Mouse (Mus musculus) stomach, embryonic 14.5 days (tissue): ENCODE results near the gene Plekhh2. TPM values are rescaled to one million over a fixed set of nuclear protein-coding genes. Genes with fewer than 3 reads are reported as not detected.
A peak's percentile ranks its signal among the peaks of the same experiment; 100 is the strongest.

Experiments
- ATAC-seq: fragments of 200-750 bp; cut with Nextera tagmentation; 2 replicates; pipeline ENCODE4 v1.8.0; 2017; ENCODE audit warnings: low read depth, moderate TSS enrichment; ENCODE audit not compliant: insufficient number of reproducible peaks, insufficient read depth, low FRiP score
- H3K27ac ChIP-seq: fragments of 300-500 bp; sonication (generic); 2 replicates; pipeline ENCODE4 v1.5.1; 2014; ENCODE audit warnings: mild to moderate bottlenecking, low read length, moderate library complexity, mixed read lengths
- H3K27me3 ChIP-seq: fragments of 300-500 bp; sonication (generic); 2 replicates; pipeline ENCODE4 v1.6.1; 2014; ENCODE audit warnings: low read length, control low read depth, mixed read lengths; ENCODE audit not compliant: control insufficient read depth, insufficient read depth
- H3K36me3 ChIP-seq: fragments of 300-500 bp; sonication (generic); 2 replicates; pipeline ENCODE4 v1.6.1; 2014; ENCODE audit warnings: mild to moderate bottlenecking, control low read depth, low read length, moderate library complexity, mixed read lengths; ENCODE audit not compliant: control insufficient read depth, insufficient read depth
- H3K4me1 ChIP-seq: fragments of 300-500 bp; sonication (generic); 2 replicates; pipeline ENCODE4 v1.6.1; 2014; ENCODE audit warnings: low read length, control low read depth, mixed read lengths; ENCODE audit not compliant: control insufficient read depth, insufficient read depth
- H3K4me2 ChIP-seq: fragments of 300-500 bp; sonication (generic); replicated peaks from 2 replicates; pipeline ENCODE4 v1.6.1; 2014; ENCODE audit warnings: low read depth, low read length, control low read depth
- H3K4me3 ChIP-seq: fragments of 300-500 bp; sonication (generic); 2 replicates; pipeline ENCODE4 v1.5.1; 2014; ENCODE audit warnings: low read depth, low read length, control low read depth
- H3K9ac ChIP-seq: fragments of 300-500 bp; sonication (generic); replicated peaks from 2 replicates; pipeline ENCODE4 v1.6.1; 2014; ENCODE audit warnings: low read depth, mild to moderate bottlenecking, control low read depth, low read length, moderate library complexity, mixed read lengths
- H3K9me3 ChIP-seq: fragments of 300-500 bp; sonication (generic); 2 replicates; pipeline ENCODE4 v1.6.1; 2016; ENCODE audit warnings: low read depth, low read length, control low read depth; ENCODE audit not compliant: control insufficient read depth
- WGBS: fragments of 180-500 bp; shearing (Covaris S2); extraction: QIAGEN DNeasy Blood & Tissue Kit; methylation state at CpG from one replicate; pipeline ENCODE4 v1.1.7; 2014; 5-methylcytosine and 5-hydroxymethylcytosine counted together
- polyA plus RNA-seq: library from polyadenylated mRNA; unstranded; fragments of >200 nt; fragmentation: Nextera tagmentation; extraction: Ambion mirVana; gene quantifications from 2 replicates; pipeline ENCODE4 v1.2.1, GENCODE M21; 2014

The Plekhh2 gene
- polyA plus RNA-seq, 1 experiment from 2014 or later, result 16.2 TPM

- H3K27me3 ChIP-seq, result no peaks in the 10 kb centered on the region
- no peak overlapping the region for H3K4me2 ChIP-seq
- no peaks in the 10 kb centered on the region for H3K9me3 ChIP-seq
- 0 out of 2 replicates have a peak overlapping the region, but pooled peaks have one; percentile 27 for H3K27ac ChIP-seq
- no peak for ATAC-seq
- peaks cover 7% of the 10 kb centered on the region; the same call in 1 of the 2 replicates for H3K4me1 ChIP-seq
- no peak overlapping the region for H3K4me3 ChIP-seq
- H3K36me3 ChIP-seq, result no peaks in the 10 kb centered on the region
- 81% methylated on average over 4 of the region's 4 CpGs for WGBS
- H3K9ac ChIP-seq, result no peak overlapping the region
These were observed 110.3 kb downstream of the Plekhh2 start for GRCm38 (mm10) chr17:84622028-84622427.

- 50% methylated on average over 2 of the region's 2 CpGs for WGBS
- no peaks in the 10 kb centered on the region for H3K9me3 ChIP-seq
- no peaks in the 10 kb centered on the region for H3K36me3 ChIP-seq
- peaks cover 7% of the 10 kb centered on the region; the same call in 1 of the 2 replicates for H3K4me1 ChIP-seq
- H3K4me3 ChIP-seq, result no peak overlapping the region
- ATAC-seq, result no peak
- H3K27me3 ChIP-seq, result no peaks in the 10 kb centered on the region
- no peak overlapping the region for H3K4me2 ChIP-seq
- no peak overlapping the region for H3K9ac ChIP-seq
- H3K27ac ChIP-seq, result peak overlapping the region; percentile 77
These were observed 111.2 kb downstream of the Plekhh2 start for GRCm38 (mm10) chr17:84622873-84623272.

GRCm38 (mm10) chr17:84626276-84626856 lies 114.7 kb downstream of the Plekhh2 start, which contains the start of gene Dync2li1:
Gene Dync2li1, plus strand, starts transcription at chr17:84626496.
- Histone ChIP-seq H3K9me3 (no peaks in the 10 kb centered on the region), H3K4me3 (peak within 1 kb of the TSS; percentile 52), H3K27ac (no peak within 1 kb of the TSS; the same call in 1 of the 2 replicates), H3K4me1 (0 out of 2 replicates have a peak, but pooled peaks cover 3% of the 10 kb centered on the region), H3K4me2 (peak within 1 kb of the TSS; percentile 60), H3K36me3 (no peaks in the 10 kb centered on the region), H3K9ac (peak within 1 kb of the TSS; percentile 26; the same call in 1 of the 2 replicates), H3K27me3 (no peaks in the 10 kb centered on the region)
- peak; percentile 94 for ATAC-seq
- 0% methylated on average over 25 of the region's 25 CpGs for WGBS

- Histone ChIP-seq H3K36me3 (no peaks in the 10 kb centered on the region), H3K4me2 (peak overlapping the region; percentile 60), H3K27ac (no peak overlapping the region; the same call in 1 of the 2 replicates), H3K9ac (peak overlapping the region; percentile 4; the same call in 1 of the 2 replicates), H3K4me1 (0 out of 2 replicates have a peak, but pooled peaks cover 3% of the 10 kb centered on the region), H3K9me3 (no peaks in the 10 kb centered on the region), H3K27me3 (no peaks in the 10 kb centered on the region), H3K4me3 (peak overlapping the region; percentile 52)
- WGBS, result 19% methylated on average over 9 of the region's 9 CpGs
- 0 out of 2 replicates have a peak, but pooled peaks have one; percentile 23 for ATAC-seq
These were observed 115.2 kb downstream of the Plekhh2 start for GRCm38 (mm10) chr17:84626857-84627305.

GRCm38 (mm10) chr17:84627721-84628120 lies 116.0 kb downstream of the Plekhh2 start:
- Histone ChIP-seq H3K4me1 (0 out of 2 replicates have a peak, but pooled peaks cover 3% of the 10 kb centered on the region), H3K9me3 (no peaks in the 10 kb centered on the region), H3K27ac (no peak overlapping the region), H3K9ac (no peak overlapping the region), H3K27me3 (no peaks in the 10 kb centered on the region), H3K4me3 (no peak overlapping the region), H3K4me2 (no peak overlapping the region), H3K36me3 (no peaks in the 10 kb centered on the region)
- no peak for ATAC-seq
- 83% methylated on average over 10 of the region's 10 CpGs for WGBS

GRCm38 (mm10) chr17:84628611-84629010 lies 116.9 kb downstream of the Plekhh2 start:
- no peak for ATAC-seq

GRCm38 (mm10) chr17:84631836-84632235 lies 120.1 kb downstream of the Plekhh2 start:
- no peak for ATAC-seq
- Histone ChIP-seq H3K36me3 (no peaks in the 10 kb centered on the region), H3K9me3 (no peaks in the 10 kb centered on the region), H3K4me3 (no peak overlapping the region), H3K4me1 (0 out of 2 replicates have a peak, but pooled peaks cover 8% of the 10 kb centered on the region), H3K4me2 (no peak overlapping the region), H3K9ac (no peak overlapping the region), H3K27me3 (no peaks in the 10 kb centered on the region), H3K27ac (no peak overlapping the region)
- WGBS, result 90% methylated on average over 6 of the region's 6 CpGs

More at GRCm38 (mm10) chr17:84628611-84629010, 116.9 kb downstream of the Plekhh2 start:
- H3K9ac ChIP-seq, result no peak overlapping the region
- no peaks in the 10 kb centered on the region for H3K27me3 ChIP-seq
- H3K4me1 ChIP-seq, result 0 out of 2 replicates have a peak, but pooled peaks cover 3% of the 10 kb centered on the region
- H3K27ac ChIP-seq, result no peak overlapping the region
- no peaks in the 10 kb centered on the region for H3K9me3 ChIP-seq
- H3K4me3 ChIP-seq, result no peak overlapping the region
- WGBS, result 76% methylated on average over 9 of the region's 9 CpGs
- no peak overlapping the region for H3K4me2 ChIP-seq
- H3K36me3 ChIP-seq, result no peaks in the 10 kb centered on the region

- Histone ChIP-seq H3K27ac (no peak overlapping the region), H3K27me3 (no peaks in the 10 kb centered on the region), H3K9ac (no peak overlapping the region), H3K9me3 (no peaks in the 10 kb centered on the region), H3K4me1 (0 out of 2 replicates have a peak, but pooled peaks cover 6% of the 10 kb centered on the region), H3K36me3 (no peaks in the 10 kb centered on the region), H3K4me2 (no peak overlapping the region), H3K4me3 (no peak overlapping the region)
- no peak for ATAC-seq
- WGBS, result 73% methylated on average over 13 of the region's 13 CpGs
These were observed 121.7 kb downstream of the Plekhh2 start for GRCm38 (mm10) chr17:84633443-84633842.
